In genomic region chr11:61222971-61223745, GRCm38 (mm10) we compare ENCODE assay signal across 22 mouse cellular contexts. TPM values are rescaled to one million over a fixed set of nuclear protein-coding genes. Genes with fewer than 3 reads are reported as not detected.
A peak's percentile ranks its signal among the peaks of the same experiment; 100 is the strongest.
DNase-seq lines count a peak whose midpoint lies in the region.
"Had no signal": no experiment of that assay in that cellular context is flagged by ENCODE, and none has a peak within 500 bp of the region (broad histone marks: within the 10 kb centered on the region; RNA-seq: fewer than 3 reads in every experiment).

No protein-coding gene starts in this region.

- no peaks in the 10 kb centered on the region for H3K36me3 ChIP-seq in heart, embryonic 10.5 days
- H3K36me3 ChIP-seq: heart, embryonic 12.5 days; hindbrain, embryonic 13.5 days had no signal

- no peaks in the 10 kb centered on the region for H3K27me3 ChIP-seq in heart, embryonic 10.5 days (ENCODE audit: insufficient read depth, poor library complexity, severe bottlenecking)
- H3K27me3 ChIP-seq: heart, embryonic 12.5 days; hindbrain, embryonic 13.5 days had no signal

- 85% methylated on average over 9 of the region's 9 CpGs for WGBS in heart, embryonic 10.5 days

- H3K9me3 ChIP-seq in heart, embryonic 10.5 days = no peaks in the 10 kb centered on the region
- H3K9me3 ChIP-seq: heart, embryonic 12.5 days; hindbrain, embryonic 13.5 days had no signal

- H3K4me1 ChIP-seq in heart, embryonic 10.5 days = peaks cover 27% of the 10 kb centered on the region
- H3K4me1 ChIP-seq: hindbrain, embryonic 13.5 days had no signal

- DNase-seq in heart, adult 9 months (ENCODE audit: low spot score in 2 of 2) = peak; percentile 28 to 55
- DNase-seq in heart, embryonic 10.5 days (ENCODE audit: low spot score) = no peak
- peak; percentile 24 for DNase-seq in lung, postnatal 25 days (ENCODE audit: low spot score)
- DNase-seq in lung, postnatal 10 days = no peak
- DNase-seq in fibroblast of lung, adult 2 months (ENCODE audit: low read depth) = peak; percentile 57
- no peak for DNase-seq in kidney, adult 18-20 months
- no peak for DNase-seq in kidney, adult 9 months
- DNase-seq: cerebellum, adult 18-20 months; cerebellum, postnatal 25 days; embryo, embryonic 11 days; gastrocnemius, postnatal 10 days; kidney, adult 8-10 months; kidney, postnatal 25 days; lung, embryonic 14.5 days; right cerebral cortex, postnatal 14 days; thymus, adult 2 months had no signal

- no peak overlapping the region for H3K27ac ChIP-seq in heart, embryonic 10.5 days
- H3K27ac ChIP-seq: hindbrain, embryonic 13.5 days had no signal

- no peak overlapping the region for H3K4me3 ChIP-seq in heart, embryonic 10.5 days
- H3K4me3 ChIP-seq: heart, embryonic 12.5 days; hindbrain, embryonic 13.5 days had no signal

RNA-seq across cellular contexts. Expression of gene Aldh3a1, which starts 15.8 kb away (rescaled TPM):
- not detected in 2 replicates for polyA plus RNA-seq in heart, embryonic 10.5 days (2016; fragmentation: Nextera tagmentation; extraction: Ambion mirVana)
- polyA plus RNA-seq: activated CD4-positive, CD25-positive, alpha-beta regulatory T cell, adult 4 months; forebrain, embryonic 11.5 days; heart, embryonic 12.5 days; hindbrain, embryonic 13.5 days; inflammation-experienced regulatory T-cells, adult 6 months; lung, embryonic 14.5 days; stomach, embryonic 14.5 days had no signal

RNA-seq across cellular contexts. Expression of gene Aldh3a2, which starts 44.1 kb away (rescaled TPM):
- 26.3 and 29.1 TPM in 2 replicates for polyA plus RNA-seq in heart, embryonic 10.5 days (2016; fragmentation: Nextera tagmentation; extraction: Ambion mirVana)

RNA-seq across cellular contexts. Expression of gene Usp22, which starts 48.3 kb away (rescaled TPM):
- polyA plus RNA-seq in heart, embryonic 10.5 days (2016; fragmentation: Nextera tagmentation; extraction: Ambion mirVana) = 105 and 106 TPM in 2 replicates

Comparison
In these comparisons a context has a peak if more than half of its experiments do, and no peak if none do; other contexts are left out.
1. DNase-seq: peak in heart, adult 9 months (2 of 2), lung, postnatal 25 days (single experiment) and fibroblast of lung, adult 2 months (single experiment); none in heart, embryonic 10.5 days (single experiment), lung, postnatal 10 days (single experiment), kidney, adult 18-20 months (single experiment) and kidney, adult 9 months (single experiment).